Mouse (Mus musculus) liver, postnatal 0 days (tissue): ENCODE measurements at regions not wholly inside any gene's neighbourhood (a gene's known extent, or its start where the extent isn't known, plus 50 kb on each side); places are given as distances from the start of the nearest gene placed in this dataset.

Experiments used
- CTCF ChIP-seq: sonication (generic); IDR thresholded peaks from 2 replicates; pipeline ENCODE4 v1.5.1; 2016; ENCODE audit warnings: antibody characterized with exemption, low read depth
- EP300 ChIP-seq: IDR thresholded peaks from 2 replicates; pipeline ENCODE4 v1.6.1; 2016; ENCODE audit warnings: antibody characterized with exemption, low read depth, mild to moderate bottlenecking

GRCm38 (mm10) chr4:53319051-53319450 is 121.2 kb upstream of the Slc44a1 start:
- TF ChIP-seq CTCF = no peak
- no peak for TF ChIP-seq EP300
